Mouse (Mus musculus) cerebral cortex, adult 2 months (tissue): ENCODE measurements around the gene Ambra1.

Experiments
- WGBS: fragments of 180-500 bp; shearing (Covaris S2); methylation state at CpG from one replicate; pipeline ENCODE4 v1.1.7; 2018; 5-methylcytosine and 5-hydroxymethylcytosine counted together

Gene Ambra1

DNA sequence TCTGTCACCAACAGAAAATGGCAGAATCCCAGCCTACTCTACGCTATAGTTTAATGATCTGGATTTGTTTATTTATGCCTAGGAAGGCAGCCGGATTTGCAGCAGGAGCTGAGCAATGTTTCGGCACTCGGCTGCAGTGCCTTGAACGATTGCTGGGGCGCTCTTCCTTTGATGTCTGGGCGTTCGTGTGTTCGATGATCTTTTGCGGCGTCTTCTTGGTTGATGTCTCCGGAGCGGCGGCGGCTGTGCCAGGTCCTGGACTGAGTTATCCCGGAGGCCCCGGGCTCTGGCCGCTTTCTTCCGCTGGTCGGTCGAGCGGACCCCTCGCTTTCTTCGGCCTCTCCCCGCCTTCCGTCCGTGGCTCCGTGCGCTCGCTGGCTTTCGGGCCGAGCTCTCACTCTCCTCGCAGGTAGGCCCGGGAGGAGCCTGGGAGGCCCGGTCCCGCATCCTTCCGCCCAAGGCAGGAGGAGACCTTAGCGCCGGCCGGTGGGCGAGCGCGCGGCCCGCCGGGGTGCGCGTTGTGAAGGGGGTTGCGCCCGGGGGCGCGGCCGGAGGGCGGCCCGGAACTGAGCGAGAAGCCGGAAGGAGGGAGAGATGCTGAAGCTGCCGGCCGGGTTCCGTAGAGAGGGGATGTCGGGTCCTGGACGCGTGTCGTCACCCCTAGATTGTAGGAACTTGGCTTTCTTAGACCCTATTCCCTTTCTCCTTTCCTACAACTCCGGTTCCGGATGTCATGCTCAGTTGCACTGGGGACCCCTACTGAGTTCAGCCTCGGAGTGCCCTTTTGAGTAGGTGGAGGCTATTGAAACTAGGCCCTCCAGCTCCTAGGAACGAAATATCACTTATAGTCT is at the start of gene Ambra1:
Ambra1 (plus strand) TSS at position 164 of the 851 bp plus-strand sequence.
- WGBS = under 1% methylated on average over 67 of the region's 68 CpGs

DNA sequence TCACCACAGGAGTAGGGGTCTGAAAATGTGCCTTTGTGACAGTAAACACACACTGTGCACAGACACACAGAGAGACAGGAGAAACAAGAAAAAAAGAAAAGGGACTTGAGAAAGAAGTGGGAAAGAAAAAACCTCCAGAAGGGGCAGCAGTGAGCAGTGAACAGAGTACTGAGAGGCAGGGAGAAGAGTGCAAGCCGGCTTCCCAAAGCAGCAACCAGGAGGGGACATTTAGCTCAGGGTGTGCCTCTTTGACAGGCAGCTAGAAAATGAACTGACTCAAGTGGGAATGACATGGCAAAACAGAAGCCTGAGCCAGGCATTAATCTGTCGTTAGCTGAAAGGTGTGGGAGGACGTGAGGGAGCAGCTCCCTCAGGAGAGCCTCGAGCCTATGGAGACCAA is 47.1 kb upstream of the Ambra1 start:
- WGBS = 35% methylated on average over 4 of the region's 4 CpGs

DNA sequence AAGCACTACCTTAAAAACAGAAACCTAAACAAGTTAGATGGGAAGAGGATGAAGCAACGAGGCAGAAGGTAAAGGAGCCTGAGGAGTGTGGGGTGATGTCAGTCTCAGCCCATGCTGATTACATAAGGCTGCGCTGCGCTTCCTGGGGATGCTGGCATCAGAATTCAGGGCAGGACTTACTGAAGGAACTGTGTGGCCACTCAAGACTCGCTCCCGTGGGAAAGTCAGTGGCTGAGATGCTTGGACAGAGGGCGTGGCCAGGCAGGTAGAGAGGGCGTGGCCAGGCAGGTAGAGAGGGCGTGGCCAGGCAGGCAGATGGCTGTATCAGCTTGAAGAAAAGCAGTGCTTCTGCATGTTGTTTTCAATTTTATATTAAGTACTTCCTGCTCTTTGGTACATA is 46.0 kb upstream of the Ambra1 start:
- WGBS = 58% methylated on average over 8 of the region's 8 CpGs

DNA sequence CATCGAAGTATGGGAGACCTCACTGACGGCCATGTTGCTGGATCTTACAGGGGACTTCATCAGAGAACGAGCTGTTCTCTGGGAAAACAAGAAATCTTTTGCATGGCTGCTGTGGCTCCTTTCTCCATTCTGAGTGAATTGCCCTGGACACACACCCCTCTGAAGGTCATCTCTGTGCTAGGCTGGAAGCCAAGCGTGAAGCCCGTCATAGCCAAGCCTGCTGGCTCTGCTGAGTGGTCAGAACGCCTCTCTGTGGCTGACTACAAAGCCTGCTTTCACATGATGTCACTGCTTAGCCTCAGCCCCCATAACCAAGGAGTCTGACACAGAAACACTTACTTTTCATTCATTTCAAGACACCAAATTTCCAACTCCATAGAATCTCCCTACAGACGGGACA is 40.5 kb upstream of the Ambra1 start:
- 58% methylated on average over 7 of the region's 7 CpGs for WGBS

DNA sequence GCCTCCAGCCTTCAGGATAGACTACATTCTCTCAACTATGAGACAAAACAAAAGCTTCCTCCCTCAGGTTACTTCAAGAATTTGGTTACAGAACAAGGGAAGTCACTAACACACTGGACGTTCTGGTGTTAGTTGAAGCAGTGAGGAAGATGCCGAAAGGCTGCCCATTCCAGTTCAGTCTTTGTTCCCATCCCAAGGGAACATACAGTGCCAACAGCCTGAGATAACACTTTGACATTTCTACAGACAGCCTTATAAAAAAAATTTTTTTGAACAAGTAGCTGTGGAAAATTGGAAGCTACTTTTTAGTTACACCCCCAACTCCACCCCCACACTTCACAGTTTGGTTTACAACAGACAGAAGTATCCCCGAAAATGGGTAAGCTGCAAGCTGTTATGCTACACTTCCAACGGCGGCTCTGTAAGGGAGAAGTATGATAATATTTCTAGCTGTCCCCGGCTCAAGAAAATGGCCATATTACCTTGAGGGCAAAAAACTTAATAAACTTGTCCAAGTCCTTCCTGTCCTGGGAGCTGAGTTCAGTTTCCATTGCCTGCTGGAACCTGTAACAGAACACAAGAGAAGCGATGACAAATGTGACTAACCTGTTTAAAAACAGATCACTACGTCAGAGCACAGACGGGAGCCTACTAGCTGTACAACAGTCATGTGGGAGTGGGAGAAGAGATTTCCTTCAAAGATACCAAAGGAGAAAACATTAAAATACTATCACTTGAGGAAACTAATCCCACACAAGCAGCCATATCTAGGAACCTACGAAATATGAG is 34.3 kb upstream of the Ambra1 start:
- 50% methylated on average over 10 of the region's 10 CpGs for WGBS

- WGBS = 39% methylated on average over 1 of the region's 1 CpGs
Observed at GRCm38 (mm10) chr2:91696225-91696590, 33.7 kb upstream of the Ambra1 start.

GRCm38 (mm10) chr2:91699225-91699624 is 30.7 kb upstream of the Ambra1 start:
- WGBS = 20% methylated on average over 1 of the region's 1 CpGs

- 99% methylated on average over 2 of the region's 2 CpGs for WGBS
Observed at GRCm38 (mm10) chr2:91701366-91701765, 28.6 kb upstream of the Ambra1 start.

DNA sequence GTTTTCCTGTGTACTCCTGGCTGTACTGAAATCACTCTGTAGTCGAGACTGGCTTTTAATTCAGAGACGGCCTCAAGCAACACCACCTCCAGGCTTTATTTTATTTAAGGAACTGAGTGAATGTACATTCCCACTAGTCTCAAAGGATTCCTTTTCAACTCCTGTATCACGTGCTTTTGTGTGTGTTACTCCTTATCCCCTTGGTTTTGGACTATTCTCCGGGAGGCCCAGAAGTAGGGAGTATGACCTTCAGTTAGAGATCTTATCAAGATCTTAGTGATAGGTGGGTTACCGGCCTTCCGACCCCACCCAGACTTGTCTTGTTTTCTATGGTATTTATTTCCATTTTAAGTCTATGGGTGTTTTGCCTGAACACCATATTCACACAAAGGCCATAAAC is 24.2 kb upstream of the Ambra1 start:
- 73% methylated on average over 6 of the region's 6 CpGs for WGBS

- 90% methylated on average over 6 of the region's 6 CpGs for WGBS
Observed at GRCm38 (mm10) chr2:91708361-91708760, 21.6 kb upstream of the Ambra1 start.

DNA sequence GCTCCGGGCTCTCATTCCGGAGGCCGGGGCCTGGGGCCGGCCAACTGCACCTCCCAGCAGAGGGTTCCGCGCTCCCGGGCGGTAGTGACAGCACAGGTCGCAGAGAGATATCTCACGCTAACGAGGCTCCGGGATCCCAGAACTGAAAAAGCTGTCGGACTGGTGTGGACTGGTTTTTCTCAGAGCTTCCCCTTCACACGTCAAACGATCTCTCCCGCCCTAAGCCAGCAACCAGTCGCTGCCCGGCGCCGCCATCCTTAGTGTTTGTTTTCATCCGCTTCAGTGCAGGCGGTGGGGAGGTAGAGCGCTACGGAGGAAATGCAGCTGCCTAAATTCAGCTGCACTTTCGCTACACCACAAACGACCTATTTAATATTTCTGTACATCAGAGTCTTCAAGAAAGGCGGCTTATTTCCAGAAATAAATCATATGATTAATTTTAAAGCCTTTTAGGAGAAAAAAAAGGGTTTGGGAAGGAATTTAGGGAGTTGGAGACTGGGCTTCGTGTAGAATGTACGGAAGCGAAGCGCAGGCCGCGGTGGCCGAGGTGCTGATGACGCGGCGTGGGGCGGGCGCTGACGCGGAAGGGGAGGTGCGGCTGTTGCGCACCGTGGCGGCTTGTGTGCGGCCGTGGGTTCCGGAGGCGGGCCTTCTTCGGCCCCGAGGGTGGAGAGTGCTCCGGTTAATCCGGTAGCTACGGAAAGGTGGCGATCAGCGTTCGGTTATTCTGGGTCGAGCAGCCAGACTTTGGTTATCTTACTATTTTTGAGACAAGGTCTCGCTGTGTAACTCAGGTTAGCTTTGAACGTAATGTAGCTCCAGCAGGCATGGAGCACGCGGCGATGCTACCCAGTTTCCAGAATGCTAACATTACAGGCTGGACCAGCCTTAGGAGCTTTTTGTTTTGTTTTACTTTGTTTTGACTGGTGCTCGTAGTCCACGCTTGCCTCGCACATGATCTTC is 19.4 kb upstream of the Ambra1 start, which contains the start of the genes Atg13 and Harbi1:
Atg13 (minus strand) TSS at position 305 of the 963 bp plus-strand sequence.
Harbi1 (plus strand) TSS at position 581 of the 963 bp plus-strand sequence.
- under 1% methylated on average over 66 of the region's 66 CpGs for WGBS

DNA sequence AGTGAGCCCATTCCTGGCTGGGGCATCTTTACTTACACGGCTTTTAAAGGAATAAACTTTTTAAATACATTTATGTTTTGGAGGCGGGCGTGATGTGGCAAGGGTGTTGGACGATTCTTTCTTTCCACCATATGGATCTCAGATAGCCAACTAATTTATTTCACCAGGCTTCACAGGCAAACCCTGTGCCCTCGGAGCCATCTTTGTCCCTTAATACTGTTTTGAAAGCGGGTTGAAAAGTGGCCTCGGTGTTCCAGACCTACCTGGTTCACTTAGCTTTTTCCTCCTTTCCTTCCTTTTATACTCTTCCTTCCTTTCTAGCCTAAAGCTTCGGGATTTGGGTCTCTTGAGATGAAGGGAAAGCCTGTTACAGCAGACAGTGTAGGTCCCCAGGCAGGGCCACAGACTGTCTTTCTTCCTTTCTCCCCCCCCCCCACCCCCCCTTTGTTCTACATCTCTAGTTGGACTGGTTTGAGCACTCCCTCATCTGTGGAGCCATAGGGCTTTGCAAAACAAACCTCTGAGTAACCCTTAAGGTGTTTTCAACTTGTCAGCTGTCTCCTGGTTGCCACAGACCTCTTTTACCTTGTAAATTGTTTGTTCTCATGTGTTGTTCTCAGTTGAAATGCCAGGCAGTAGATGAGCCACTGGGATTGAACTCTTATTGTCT is 18.5 kb upstream of the Ambra1 start:
- WGBS = 2% methylated on average over 8 of the region's 8 CpGs

DNA sequence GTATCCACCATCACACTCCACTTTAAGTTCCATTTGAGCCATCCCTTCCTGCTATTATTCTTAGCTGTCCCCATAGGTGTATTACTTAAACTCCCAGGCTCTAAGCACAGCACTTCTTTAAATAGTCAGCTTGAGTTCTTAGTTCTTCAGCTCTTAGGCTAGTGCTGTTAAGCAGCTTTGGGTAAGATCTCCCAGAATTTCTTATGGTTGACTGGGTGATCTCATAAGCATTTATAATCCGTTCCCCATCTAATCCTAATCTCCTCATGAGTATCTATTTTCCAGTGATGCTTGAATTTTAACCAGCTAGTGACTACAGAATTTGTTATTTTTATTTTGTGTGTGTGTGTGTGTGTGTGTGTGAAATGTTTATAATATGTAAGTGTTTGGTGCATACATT is 15.0 kb upstream of the Ambra1 start:
- 86% methylated on average over 1 of the region's 1 CpGs for WGBS

- WGBS = 54% methylated on average over 6 of the region's 6 CpGs
Observed at GRCm38 (mm10) chr2:91718276-91718675, 11.7 kb upstream of the Ambra1 start.

GRCm38 (mm10) chr2:91723382-91723781 is 6.6 kb upstream of the Ambra1 start:
- 66% methylated on average over 4 of the region's 4 CpGs for WGBS

DNA sequence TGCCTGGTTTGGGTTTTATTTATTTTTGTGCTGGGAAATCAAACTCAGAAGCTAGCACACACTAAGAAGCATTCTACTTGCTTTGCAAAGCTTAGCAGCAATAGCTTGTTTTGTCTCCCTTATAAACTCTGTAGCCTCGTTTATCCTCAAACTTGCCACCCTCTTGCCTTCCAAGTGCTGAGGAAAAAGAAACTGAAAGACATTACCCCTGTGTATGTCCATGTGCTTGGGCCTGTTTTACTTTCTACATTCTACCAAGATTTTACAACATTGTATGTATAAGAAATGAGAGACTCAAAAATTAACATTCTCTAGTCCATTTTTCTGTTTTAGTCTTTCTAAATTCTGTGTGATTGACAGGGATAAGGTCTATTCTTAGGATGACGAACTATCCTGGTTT is 5.2 kb upstream of the Ambra1 start:
- 46% methylated on average over 2 of the region's 2 CpGs for WGBS

DNA sequence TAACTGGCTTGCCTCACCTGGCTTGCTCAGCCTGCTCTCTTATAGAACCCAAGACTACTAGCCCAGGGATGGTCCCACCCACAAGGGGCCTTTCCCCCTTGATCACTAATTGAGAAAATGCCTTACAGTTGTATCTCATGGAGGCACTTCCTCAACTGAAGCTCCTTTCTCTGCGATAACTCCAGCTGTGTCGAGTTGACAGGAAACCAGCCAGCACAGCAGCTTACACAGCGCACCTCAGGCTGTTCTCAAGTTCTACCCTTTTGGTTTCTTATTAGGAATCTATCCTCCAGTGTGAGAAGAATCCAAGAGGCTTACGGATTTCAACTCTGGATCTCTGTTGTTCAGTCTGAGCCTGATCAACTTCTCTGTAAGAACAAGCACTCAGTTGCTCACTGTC is 4.5 kb upstream of the Ambra1 start:
- 52% methylated on average over 4 of the region's 4 CpGs for WGBS

GRCm38 (mm10) chr2:91727011-91727410 is 2.9 kb upstream of the Ambra1 start:
- WGBS = 89% methylated on average over 3 of the region's 3 CpGs

GRCm38 (mm10) chr2:91729571-91729970 is 363 bp upstream of the Ambra1 start:
- WGBS = 14% methylated on average over 4 of the region's 4 CpGs

DNA sequence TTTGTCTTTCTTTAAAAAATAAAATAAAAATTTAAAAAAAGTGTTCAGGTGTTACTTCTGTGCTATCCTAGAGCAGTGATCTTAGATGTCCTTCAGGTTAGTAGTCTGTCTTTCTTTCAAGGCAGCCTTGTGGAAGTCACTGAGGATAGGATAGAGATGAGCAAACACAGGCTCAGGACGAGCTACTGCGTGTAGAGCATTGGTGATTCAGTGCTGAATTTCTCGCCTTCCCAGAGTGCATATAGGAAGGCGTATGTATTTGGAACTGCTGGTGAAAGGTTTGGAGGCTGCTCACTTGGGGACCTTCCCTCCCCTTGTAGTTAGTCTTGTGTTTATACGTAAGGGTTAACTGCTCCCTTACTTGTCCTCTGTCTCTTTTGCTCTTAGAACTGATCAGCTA is 5.3 kb downstream of the Ambra1 start:
- WGBS = 79% methylated on average over 5 of the region's 5 CpGs

GRCm38 (mm10) chr2:91739586-91739985 is 9.7 kb downstream of the Ambra1 start:
- WGBS = 67% methylated on average over 1 of the region's 1 CpGs
